Mouse (Mus musculus) cerebellum, adult 2 months (tissue): ENCODE data around the gene Rtp1. TPM values are rescaled to one million over a fixed set of nuclear protein-coding genes. Genes with fewer than 3 reads are reported as not detected.

Experiments used
- DNase-seq, 2 experiments: peaks; one replicate each; pipeline ENCODE4 v3.0.0; 2021
- H3K27ac ChIP-seq: fragments of 200-500 bp; 2 replicates; pipeline ENCODE4 v1.5.1; 2012; ENCODE audit warnings: low read length, control low read depth, inconsistent platforms; ENCODE audit not compliant: insufficient read depth
- H3K27me3 ChIP-seq: fragments of 200-500 bp; 2 replicates; pipeline ENCODE4 v1.6.1; 2012; ENCODE audit warnings: inconsistent platforms, mild to moderate bottlenecking, low read length, moderate library complexity; ENCODE audit not compliant: control insufficient read depth, insufficient read depth
- H3K4me1 ChIP-seq: fragments of 200-500 bp; 2 replicates; pipeline ENCODE4 v1.6.1; 2011; ENCODE audit warnings: low read length; ENCODE audit not compliant: control insufficient read depth, insufficient read depth
- H3K4me3 ChIP-seq: fragments of 200-500 bp; replicated peaks from 2 replicates; pipeline ENCODE3; 2011; ENCODE audit warnings: mild to moderate bottlenecking, low read depth, low read length, control low read depth; ENCODE audit not compliant: insufficient read depth
- CTCF ChIP-seq: fragments of 200-500 bp; IDR thresholded peaks from 2 replicates; pipeline ENCODE4 v1.5.1; 2011; ENCODE audit warnings: low read depth, mild to moderate bottlenecking, control low read depth, low read length, moderate library complexity, borderline replicate concordance; ENCODE audit not compliant: insufficient read depth
- POLR2A ChIP-seq: fragments of 200-500 bp; IDR thresholded peaks from 2 replicates; pipeline ENCODE4 v1.6.1; 2011; ENCODE audit warnings: low read length, control low read depth, borderline replicate concordance; ENCODE audit not compliant: insufficient read depth
- WGBS: fragments of 180-500 bp; shearing (Covaris S2); methylation state at CpG from one replicate; pipeline ENCODE4 v1.1.7; 2018; 5-methylcytosine and 5-hydroxymethylcytosine counted together
- polyA plus RNA-seq: library from polyadenylated mRNA; depleted of rRNA; stranded (reverse); fragments of >200 nt; gene quantifications from 2 replicates; pipeline ENCODE4 v1.2.3, GENCODE M21; 2012; rRNA removed

Gene Rtp1
- polyA plus RNA-seq = 0.56 and 0.81 TPM in 2 replicates

GRCm38 (mm10) chr16:23428647-23429319 is at the start of gene Rtp1:
Rtp1 (plus strand) TSS chr16:23429133.
- no peak for TF ChIP-seq CTCF
- no peak for TF ChIP-seq POLR2A
- H3K27ac ChIP-seq = no peak within 1 kb of the TSS
- H3K27me3 ChIP-seq = no peaks in the 10 kb centered on the region
- H3K4me3 ChIP-seq = no peak within 1 kb of the TSS
- peak; percentile 18 to 32 for DNase-seq
- H3K4me1 ChIP-seq = peaks cover 24% of the 10 kb centered on the region
- WGBS = 46% methylated on average over 7 of the region's 7 CpGs

GRCm38 (mm10) chr16:23379536-23380230 is 49.2 kb upstream of the Rtp1 start:
- Histone ChIP-seq H3K27me3 (no peaks in the 10 kb centered on the region), H3K4me1 (no peaks in the 10 kb centered on the region), H3K4me3 (no peak overlapping the region), H3K27ac (no peak overlapping the region)
- TF ChIP-seq CTCF (no peak), POLR2A (no peak)
- DNase-seq = no peak
- WGBS = 79% methylated on average over 3 of the region's 3 CpGs

GRCm38 (mm10) chr16:23384304-23384703 is 44.6 kb upstream of the Rtp1 start:
- Histone ChIP-seq H3K4me3 (no peak overlapping the region), H3K27ac (no peak overlapping the region), H3K27me3 (no peaks in the 10 kb centered on the region), H3K4me1 (no peaks in the 10 kb centered on the region)
- DNase-seq = no peak
- TF ChIP-seq POLR2A (no peak), CTCF (no peak)

GRCm38 (mm10) chr16:23397931-23398330 is 31.0 kb upstream of the Rtp1 start:
- DNase-seq = no peak
- no peak overlapping the region for H3K4me3 ChIP-seq

GRCm38 (mm10) chr16:23401463-23401862 is 27.5 kb upstream of the Rtp1 start:
- no peak for DNase-seq
- TF ChIP-seq CTCF (no peak), POLR2A (no peak)
- Histone ChIP-seq H3K27ac (no peak overlapping the region), H3K4me3 (no peak overlapping the region), H3K27me3 (no peaks in the 10 kb centered on the region; the same call in 1 of the 2 replicates), H3K4me1 (no peaks in the 10 kb centered on the region)
- 82% methylated on average over 4 of the region's 4 CpGs for WGBS

More at GRCm38 (mm10) chr16:23397931-23398330, 31.0 kb upstream of the Rtp1 start:
- Histone ChIP-seq H3K27me3 (no peaks in the 10 kb centered on the region), H3K27ac (no peak overlapping the region), H3K4me1 (no peaks in the 10 kb centered on the region)
- no peak for TF ChIP-seq CTCF
- no peak for TF ChIP-seq POLR2A
- WGBS = 70% methylated on average over 5 of the region's 5 CpGs

GRCm38 (mm10) chr16:23401959-23402358 is 27.0 kb upstream of the Rtp1 start:
- no peak for DNase-seq
- Histone ChIP-seq H3K27ac (no peak overlapping the region), H3K4me1 (no peaks in the 10 kb centered on the region), H3K27me3 (no peaks in the 10 kb centered on the region; the same call in 1 of the 2 replicates), H3K4me3 (no peak overlapping the region)
- WGBS = 80% methylated on average over 3 of the region's 3 CpGs
- TF ChIP-seq POLR2A (no peak), CTCF (no peak)

- no peak overlapping the region for H3K27ac ChIP-seq
- TF ChIP-seq POLR2A (no peak), CTCF (peak; percentile 46; the same call in 1 of the 2 replicates)
- WGBS = 44% methylated on average over 8 of the region's 8 CpGs
- DNase-seq = peak; percentile 19 to 35
- no peaks in the 10 kb centered on the region; the same call in 1 of the 2 replicates for H3K27me3 ChIP-seq
- no peak overlapping the region for H3K4me3 ChIP-seq
- no peaks in the 10 kb centered on the region for H3K4me1 ChIP-seq
These were observed 25.8 kb upstream of the Rtp1 start for GRCm38 (mm10) chr16:23403008-23403755.

GRCm38 (mm10) chr16:23412930-23413329 is 16.0 kb upstream of the Rtp1 start:
- no peaks in the 10 kb centered on the region for H3K4me1 ChIP-seq
- TF ChIP-seq POLR2A (no peak), CTCF (no peak)
- 78% methylated on average over 6 of the region's 6 CpGs for WGBS
- DNase-seq = no peak
- no peak overlapping the region for H3K27ac ChIP-seq
- H3K27me3 ChIP-seq = no peaks in the 10 kb centered on the region; the same call in 1 of the 2 replicates
- no peak overlapping the region for H3K4me3 ChIP-seq
